Mouse (Mus musculus) lung, embryonic 14.5 days (tissue): ENCODE measurements around the gene Thsd4. TPM values are rescaled to one million over a fixed set of nuclear protein-coding genes. Genes with fewer than 3 reads are reported as not detected.

Experiments
- ATAC-seq: fragments of 200-750 bp; cut with Nextera tagmentation; 2 replicates; pipeline ENCODE4 v1.8.0; 2017; ENCODE audit warnings: mild to moderate bottlenecking, moderate TSS enrichment, moderate library complexity; ENCODE audit not compliant: insufficient read depth
- DNase-seq: peaks from one replicate; pipeline ENCODE4 v3.0.0-alpha.2; 2015
- H3K27ac ChIP-seq: fragments of 300-500 bp; sonication (generic); 2 replicates; pipeline ENCODE4 v1.5.1; 2014; ENCODE audit warnings: low read depth, mild to moderate bottlenecking, moderate library complexity
- H3K27me3 ChIP-seq: fragments of 300-500 bp; sonication (generic); 2 replicates; pipeline ENCODE4 v1.6.1; 2014; ENCODE audit warnings: low read length, control low read depth; ENCODE audit not compliant: insufficient read depth
- H3K36me3 ChIP-seq: fragments of 300-500 bp; sonication (generic); 2 replicates; pipeline ENCODE4 v1.6.1; 2014; ENCODE audit warnings: control low read depth; ENCODE audit not compliant: insufficient read depth
- H3K4me1 ChIP-seq: fragments of 300-500 bp; sonication (generic); 2 replicates; pipeline ENCODE4 v1.6.1; 2014; ENCODE audit warnings: antibody characterized with exemption, control low read depth; ENCODE audit not compliant: insufficient read depth
- H3K4me2 ChIP-seq: fragments of 300-500 bp; sonication (generic); 2 replicates; pipeline ENCODE4 v1.6.1; 2014; ENCODE audit warnings: mild to moderate bottlenecking
- H3K4me3 ChIP-seq: fragments of 300-500 bp; sonication (generic); 2 replicates; pipeline ENCODE4 v1.5.1; 2014; ENCODE audit warnings: low read depth, low read length
- H3K9ac ChIP-seq: fragments of 300-500 bp; sonication (generic); 2 replicates; pipeline ENCODE4 v1.6.1; 2014
- H3K9me3 ChIP-seq: fragments of 300-500 bp; sonication (generic); 2 replicates; pipeline ENCODE4 v1.6.1; 2016; ENCODE audit warnings: low read depth, low read length, control low read depth
- CTCF ChIP-seq: IDR thresholded peaks from 2 replicates; pipeline ENCODE4 v1.5.1; 2016; ENCODE audit warnings: antibody characterized with exemption, low read depth
- WGBS: fragments of 180-500 bp; shearing (Covaris S2); extraction: QIAGEN DNeasy Blood & Tissue Kit; methylation state at CpG from one replicate; pipeline ENCODE4 v1.1.7; 2014; 5-methylcytosine and 5-hydroxymethylcytosine counted together
- polyA plus RNA-seq: library from polyadenylated mRNA; unstranded; fragments of >200 nt; fragmentation: Nextera tagmentation; extraction: Ambion mirVana; gene quantifications from 2 replicates; pipeline ENCODE4 v1.2.1, GENCODE M21; 2014

The Thsd4 gene
- polyA plus RNA-seq, 1 experiment from 2014 or later: 18.5 TPM

- H3K36me3 ChIP-seq: no peaks in the 10 kb centered on the region
- no peak for TF ChIP-seq CTCF
- no peaks in the 10 kb centered on the region for H3K4me1 ChIP-seq
- no peaks in the 10 kb centered on the region for H3K27me3 ChIP-seq
- H3K4me2 ChIP-seq: no peak overlapping the region
- H3K27ac ChIP-seq: no peak overlapping the region
- H3K4me3 ChIP-seq: no peak overlapping the region
- no peak for DNase-seq
- 67% methylated on average over 2 of the region's 2 CpGs for WGBS
- H3K9me3 ChIP-seq: no peaks in the 10 kb centered on the region
- ATAC-seq: no peak
- H3K9ac ChIP-seq: no peak overlapping the region
Observed at GRCm38 (mm10) chr9:60381010-60381409, 140.8 kb downstream of the Thsd4 start.

- ATAC-seq: no peak
- Histone ChIP-seq H3K4me2 (no peak overlapping the region), H3K27ac (no peak overlapping the region), H3K27me3 (no peaks in the 10 kb centered on the region), H3K4me3 (no peak overlapping the region), H3K9me3 (no peaks in the 10 kb centered on the region), H3K9ac (no peak overlapping the region), H3K4me1 (no peaks in the 10 kb centered on the region), H3K36me3 (no peaks in the 10 kb centered on the region)
- no peak for TF ChIP-seq CTCF
- no peak for DNase-seq
- WGBS: 63% methylated on average over 4 of the region's 4 CpGs
Observed at GRCm38 (mm10) chr9:60380550-60380949, 141.3 kb downstream of the Thsd4 start.

GRCm38 (mm10) chr9:60378235-60378634, 143.6 kb downstream of the Thsd4 start:
- H3K27me3 ChIP-seq: no peaks in the 10 kb centered on the region
- H3K9ac ChIP-seq: no peak overlapping the region
- no peak overlapping the region for H3K4me2 ChIP-seq
- ATAC-seq (no peak), DNase-seq (peak; percentile 45)
- no peaks in the 10 kb centered on the region for H3K36me3 ChIP-seq
- no peak overlapping the region for H3K27ac ChIP-seq
- H3K9me3 ChIP-seq: no peaks in the 10 kb centered on the region
- no peak overlapping the region for H3K4me3 ChIP-seq
- peaks cover 6% of the 10 kb centered on the region; the same call in 1 of the 2 replicates for H3K4me1 ChIP-seq
- no peak for TF ChIP-seq CTCF
- WGBS: 53% methylated on average over 6 of the region's 6 CpGs

- 37% methylated on average over 4 of the region's 4 CpGs for WGBS
- Histone ChIP-seq H3K27me3 (no peaks in the 10 kb centered on the region), H3K4me1 (peaks cover 15% of the 10 kb centered on the region; the same call in 1 of the 2 replicates), H3K36me3 (no peaks in the 10 kb centered on the region), H3K4me2 (no peak overlapping the region), H3K9me3 (no peaks in the 10 kb centered on the region), H3K9ac (no peak overlapping the region), H3K4me3 (no peak overlapping the region), H3K27ac (peak overlapping the region; percentile 71)
- ATAC-seq: peak; percentile 90
- no peak for TF ChIP-seq CTCF
- DNase-seq: peak; percentile 86
Observed at GRCm38 (mm10) chr9:60373161-60373737, 148.6 kb downstream of the Thsd4 start.

GRCm38 (mm10) chr9:60368516-60368915, 153.3 kb downstream of the Thsd4 start:
- H3K27ac ChIP-seq: no peak overlapping the region

GRCm38 (mm10) chr9:60367617-60368305, 154.1 kb downstream of the Thsd4 start:
- Histone ChIP-seq H3K4me2 (no peak overlapping the region), H3K27me3 (no peaks in the 10 kb centered on the region), H3K4me1 (peaks cover 15% of the 10 kb centered on the region; the same call in 1 of the 2 replicates), H3K27ac (no peak overlapping the region), H3K4me3 (no peak overlapping the region), H3K9ac (no peak overlapping the region), H3K9me3 (no peaks in the 10 kb centered on the region), H3K36me3 (no peaks in the 10 kb centered on the region)
- no peak for TF ChIP-seq CTCF
- no peak for DNase-seq
- WGBS: 56% methylated on average over 10 of the region's 10 CpGs
- no peak; the same call in 1 of the 2 replicates for ATAC-seq

More at GRCm38 (mm10) chr9:60368516-60368915, 153.3 kb downstream of the Thsd4 start:
- Histone ChIP-seq H3K36me3 (no peaks in the 10 kb centered on the region), H3K4me2 (no peak overlapping the region), H3K9ac (no peak overlapping the region), H3K4me3 (no peak overlapping the region), H3K9me3 (no peaks in the 10 kb centered on the region), H3K27me3 (no peaks in the 10 kb centered on the region), H3K4me1 (peaks cover 17% of the 10 kb centered on the region; the same call in 1 of the 2 replicates)
- TF ChIP-seq CTCF: no peak
- 34% methylated on average over 9 of the region's 9 CpGs for WGBS
- ATAC-seq (no peak), DNase-seq (peak; percentile 46)

- H3K27ac ChIP-seq: no peak overlapping the region
- no peaks in the 10 kb centered on the region for H3K36me3 ChIP-seq
- DNase-seq (peak; percentile 73), ATAC-seq (peak; percentile 62)
- peaks cover 9% of the 10 kb centered on the region; the same call in 1 of the 2 replicates for H3K4me1 ChIP-seq
- H3K4me3 ChIP-seq: no peak overlapping the region
- no peaks in the 10 kb centered on the region for H3K27me3 ChIP-seq
- no peaks in the 10 kb centered on the region for H3K9me3 ChIP-seq
- H3K9ac ChIP-seq: no peak overlapping the region
- TF ChIP-seq CTCF: no peak
- 11% methylated on average over 14 of the region's 14 CpGs for WGBS
- no peak overlapping the region for H3K4me2 ChIP-seq
Observed at GRCm38 (mm10) chr9:60364166-60364781, 157.6 kb downstream of the Thsd4 start.
